Mouse (Mus musculus) kidney, embryonic 15.5 days (tissue): ENCODE measurements at regions not wholly inside any gene's neighbourhood (a gene's known extent, or its start where the extent isn't known, plus 50 kb on each side); places are given as distances from the start of the nearest gene placed in this dataset.

Experiments used
- ATAC-seq: fragments of 200-750 bp; cut with Nextera tagmentation; replicated peaks from 2 replicates; pipeline ENCODE4 v1.8.0; 2017; ENCODE audit warnings: moderate TSS enrichment; ENCODE audit not compliant: low FRiP score
- H3K27ac ChIP-seq: fragments of 300-500 bp; sonication (generic); 2 replicates; pipeline ENCODE4 v1.5.1; 2015; ENCODE audit warnings: mild to moderate bottlenecking, inconsistent platforms
- H3K27me3 ChIP-seq: fragments of 300-500 bp; sonication (generic); 2 replicates; pipeline ENCODE4 v1.6.1; 2015; ENCODE audit warnings: inconsistent platforms
- H3K36me3 ChIP-seq: fragments of 300-500 bp; sonication (generic); 2 replicates; pipeline ENCODE4 v1.6.1; 2015; ENCODE audit warnings: inconsistent platforms
- H3K4me1 ChIP-seq: fragments of 300-500 bp; sonication (generic); 2 replicates; pipeline ENCODE4 v1.6.1; 2015; ENCODE audit warnings: inconsistent platforms
- H3K4me2 ChIP-seq: fragments of 300-500 bp; sonication (generic); 2 replicates; pipeline ENCODE4 v1.6.1; 2015; ENCODE audit warnings: moderate library complexity, mild to moderate bottlenecking, inconsistent platforms
- H3K4me3 ChIP-seq: fragments of 300-500 bp; sonication (generic); replicated peaks from 2 replicates; pipeline ENCODE4 v1.5.1; 2015; ENCODE audit warnings: mild to moderate bottlenecking, inconsistent platforms
- H3K9ac ChIP-seq: fragments of 300-500 bp; sonication (generic); 2 replicates; pipeline ENCODE4 v1.6.1; 2015; ENCODE audit warnings: mild to moderate bottlenecking, inconsistent platforms
- H3K9me3 ChIP-seq: fragments of 300-500 bp; sonication (generic); replicated peaks from 2 replicates; pipeline ENCODE4 v1.6.1; 2016; ENCODE audit warnings: inconsistent platforms
- WGBS: fragments of 180-500 bp; shearing (Covaris S2); methylation state at CpG from one replicate; pipeline ENCODE4 v1.1.7; 2015; ENCODE audit warnings: mixed read lengths; 5-methylcytosine and 5-hydroxymethylcytosine counted together

- H3K27me3 ChIP-seq = no peaks in the 10 kb centered on the region
- no peaks in the 10 kb centered on the region for H3K4me1 ChIP-seq
- ATAC-seq = no peak
- H3K36me3 ChIP-seq = no peaks in the 10 kb centered on the region
- 85% methylated on average over 5 of the region's 5 CpGs for WGBS
- no peak overlapping the region for H3K9ac ChIP-seq
- H3K4me3 ChIP-seq = no peak overlapping the region
- H3K4me2 ChIP-seq = no peak overlapping the region
- H3K9me3 ChIP-seq = no peaks in the 10 kb centered on the region
- no peak overlapping the region for H3K27ac ChIP-seq
Measured at GRCm38 (mm10) chr11:44052481-44052880, 151.5 kb upstream of the Adra1b start.

DNA sequence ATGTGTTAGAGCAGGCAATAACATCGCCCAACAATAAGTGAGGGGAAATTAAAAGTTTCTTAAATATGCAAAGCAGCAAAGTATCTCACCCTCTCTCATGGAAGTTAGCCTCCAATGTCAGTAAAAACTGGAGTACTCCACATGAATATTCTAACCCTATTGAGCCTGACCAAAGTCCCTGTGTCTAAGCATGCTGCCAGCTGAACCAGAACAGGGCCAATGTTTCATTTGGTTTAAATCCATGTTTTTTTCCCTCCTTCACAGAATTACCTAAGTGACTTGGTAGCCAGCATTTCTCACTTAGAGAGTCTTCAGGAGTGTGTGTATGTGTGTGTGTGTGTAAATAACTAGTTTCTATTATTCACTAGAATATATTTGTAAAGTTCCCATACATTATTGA, 161.4 kb upstream of the Adra1b start:
- 94% methylated on average over 1 of the region's 1 CpGs for WGBS
- Histone ChIP-seq H3K4me2 (no peak overlapping the region), H3K9ac (no peak overlapping the region), H3K9me3 (no peaks in the 10 kb centered on the region), H3K27me3 (no peaks in the 10 kb centered on the region), H3K36me3 (no peaks in the 10 kb centered on the region), H3K4me1 (peaks cover 3% of the 10 kb centered on the region; the same call in 1 of the 2 replicates), H3K27ac (no peak overlapping the region), H3K4me3 (no peak overlapping the region)
- ATAC-seq = no peak

GRCm38 (mm10) chr11:44066176-44066575, 165.2 kb upstream of the Adra1b start:
- Histone ChIP-seq H3K4me3 (no peak overlapping the region), H3K4me2 (no peak overlapping the region), H3K36me3 (no peaks in the 10 kb centered on the region), H3K27ac (no peak overlapping the region), H3K4me1 (no peaks in the 10 kb centered on the region), H3K9ac (no peak overlapping the region), H3K9me3 (no peaks in the 10 kb centered on the region), H3K27me3 (no peaks in the 10 kb centered on the region)
- WGBS = 85% methylated on average over 2 of the region's 2 CpGs
- ATAC-seq = no peak

DNA sequence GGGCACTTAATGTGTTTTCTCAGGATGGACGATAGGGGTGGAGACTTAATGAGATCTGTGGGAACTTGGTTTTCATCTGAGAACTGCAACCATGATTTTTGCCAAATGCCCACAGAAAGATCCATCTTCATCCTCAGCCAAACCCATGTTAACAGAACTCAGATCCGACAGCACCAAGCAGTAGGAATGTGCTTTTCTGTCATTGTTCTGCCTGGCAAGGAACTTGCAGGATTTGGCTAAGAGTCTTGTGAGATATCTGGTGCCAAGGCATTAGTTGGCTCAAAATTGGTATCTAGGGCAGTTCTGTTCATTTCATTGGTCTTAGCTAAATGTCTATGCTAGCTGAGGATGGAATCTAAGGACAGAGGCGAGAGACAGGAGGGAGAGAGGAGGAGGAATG, 182.7 kb upstream of the Adra1b start:
- Histone ChIP-seq H3K36me3 (no peaks in the 10 kb centered on the region), H3K4me2 (no peak overlapping the region), H3K4me3 (no peak overlapping the region), H3K9me3 (no peaks in the 10 kb centered on the region), H3K4me1 (no peaks in the 10 kb centered on the region), H3K27ac (no peak overlapping the region), H3K9ac (no peak overlapping the region), H3K27me3 (no peaks in the 10 kb centered on the region)
- ATAC-seq = no peak
- WGBS = 83% methylated on average over 3 of the region's 3 CpGs

- Histone ChIP-seq H3K27me3 (no peaks in the 10 kb centered on the region), H3K4me2 (no peak overlapping the region), H3K4me1 (no peaks in the 10 kb centered on the region), H3K9ac (no peak overlapping the region), H3K27ac (no peak overlapping the region), H3K9me3 (no peaks in the 10 kb centered on the region), H3K36me3 (no peaks in the 10 kb centered on the region), H3K4me3 (no peak overlapping the region)
- no peak for ATAC-seq
- 63% methylated on average over 2 of the region's 2 CpGs for WGBS
Measured at GRCm38 (mm10) chr11:44086951-44087350, 185.9 kb upstream of the Adra1b start.

GRCm38 (mm10) chr11:44089514-44089913, 188.5 kb upstream of the Adra1b start:
- Histone ChIP-seq H3K4me2 (no peak overlapping the region), H3K9ac (no peak overlapping the region), H3K36me3 (no peaks in the 10 kb centered on the region), H3K27me3 (no peaks in the 10 kb centered on the region), H3K4me1 (no peaks in the 10 kb centered on the region), H3K27ac (no peak overlapping the region), H3K4me3 (no peak overlapping the region), H3K9me3 (no peaks in the 10 kb centered on the region)
- no peak for ATAC-seq
- WGBS = 92% methylated on average over 9 of the region's 9 CpGs

GRCm38 (mm10) chr11:44095280-44095679, 194.3 kb upstream of the Adra1b start:
- peak; percentile 77 for ATAC-seq
- no peaks in the 10 kb centered on the region for H3K9me3 ChIP-seq
- 37% methylated on average over 4 of the region's 4 CpGs for WGBS
- H3K4me1 ChIP-seq = no peaks in the 10 kb centered on the region
- no peaks in the 10 kb centered on the region for H3K36me3 ChIP-seq
- no peaks in the 10 kb centered on the region for H3K27me3 ChIP-seq
- no peak overlapping the region for H3K9ac ChIP-seq
- H3K27ac ChIP-seq = no peak overlapping the region
- H3K4me3 ChIP-seq = no peak overlapping the region
- H3K4me2 ChIP-seq = no peak overlapping the region

- H3K4me3 ChIP-seq = no peak overlapping the region
- ATAC-seq = no peak
- H3K9ac ChIP-seq = no peak overlapping the region
- no peak overlapping the region for H3K27ac ChIP-seq
- WGBS = 74% methylated on average over 5 of the region's 5 CpGs
- H3K4me2 ChIP-seq = no peak overlapping the region
- no peaks in the 10 kb centered on the region for H3K27me3 ChIP-seq
- no peaks in the 10 kb centered on the region for H3K36me3 ChIP-seq
- H3K4me1 ChIP-seq = no peaks in the 10 kb centered on the region
- H3K9me3 ChIP-seq = no peaks in the 10 kb centered on the region
Measured at GRCm38 (mm10) chr11:44103188-44103840, 202.3 kb upstream of the Adra1b start.

DNA sequence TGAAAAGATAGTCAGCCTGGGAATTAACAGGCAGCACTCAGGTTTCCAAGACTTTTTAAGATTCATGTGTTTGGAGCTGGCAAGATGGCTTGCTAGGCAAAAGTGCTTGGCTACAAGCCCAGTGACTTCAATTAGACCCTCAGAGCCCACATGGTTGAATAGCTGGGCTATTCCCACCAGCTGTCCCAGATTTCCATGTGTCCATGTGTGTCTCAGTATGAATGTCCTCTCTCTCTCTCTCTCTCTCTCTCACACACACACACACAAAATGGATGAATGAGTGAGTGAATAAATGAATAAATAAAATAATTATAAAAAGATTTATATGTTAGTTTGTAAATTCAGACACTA, 202.8 kb upstream of the Adra1b start:
- Histone ChIP-seq H3K9ac (no peak overlapping the region), H3K4me3 (no peak overlapping the region), H3K27me3 (no peaks in the 10 kb centered on the region), H3K36me3 (no peaks in the 10 kb centered on the region), H3K4me2 (no peak overlapping the region), H3K4me1 (no peaks in the 10 kb centered on the region), H3K27ac (no peak overlapping the region), H3K9me3 (no peaks in the 10 kb centered on the region)
- no peak for ATAC-seq

DNA sequence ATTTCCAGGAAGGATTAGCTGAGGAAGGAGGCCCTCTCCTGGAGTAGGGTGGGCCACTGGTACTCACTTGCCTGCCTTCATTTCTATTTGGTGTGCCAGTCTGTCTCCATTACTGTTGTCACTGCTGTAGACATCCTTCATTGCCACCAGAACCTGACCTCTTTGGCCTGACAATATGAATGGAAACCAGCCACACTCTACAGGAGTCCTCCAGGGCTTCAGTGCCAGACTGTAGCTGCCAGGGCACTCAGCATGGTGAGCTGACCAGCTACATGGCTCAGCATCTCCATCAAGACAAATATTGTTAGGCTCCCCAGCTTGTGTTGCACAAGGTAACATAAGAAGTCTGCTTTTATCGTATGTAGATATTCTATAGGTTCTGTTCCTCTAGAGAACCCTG, 205.2 kb upstream of the Adra1b start:
- Histone ChIP-seq H3K9me3 (no peaks in the 10 kb centered on the region), H3K27ac (no peak overlapping the region), H3K4me2 (no peak overlapping the region), H3K27me3 (no peaks in the 10 kb centered on the region), H3K4me3 (no peak overlapping the region), H3K4me1 (no peaks in the 10 kb centered on the region), H3K9ac (no peak overlapping the region), H3K36me3 (no peaks in the 10 kb centered on the region)
- no peak for ATAC-seq
- WGBS = 84% methylated on average over 1 of the region's 1 CpGs

DNA sequence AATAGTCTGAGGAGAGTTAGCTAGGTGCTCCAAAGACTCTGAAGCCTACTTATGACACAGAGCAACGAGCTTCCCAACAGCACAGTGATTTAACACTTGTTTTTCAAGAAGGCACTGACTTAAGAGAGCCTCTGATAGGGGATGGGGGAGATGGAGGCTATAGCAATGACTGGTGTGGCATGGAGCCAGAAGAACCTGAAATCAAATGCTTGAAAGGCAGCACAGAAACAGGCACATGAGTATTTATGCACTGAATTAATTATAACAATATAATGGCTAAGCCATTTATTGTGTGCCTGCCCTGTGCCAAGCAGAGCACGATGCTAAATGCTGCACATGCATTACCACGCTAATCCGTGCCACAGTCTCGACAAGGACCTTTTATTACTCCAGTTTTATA, 210.5 kb upstream of the Adra1b start:
- WGBS = 40% methylated on average over 5 of the region's 5 CpGs
- H3K36me3 ChIP-seq = no peaks in the 10 kb centered on the region
- ATAC-seq = no peak
- no peak overlapping the region for H3K4me2 ChIP-seq
- no peaks in the 10 kb centered on the region for H3K9me3 ChIP-seq
- H3K27me3 ChIP-seq = no peaks in the 10 kb centered on the region
- H3K27ac ChIP-seq = no peak overlapping the region
- no peak overlapping the region for H3K9ac ChIP-seq
- H3K4me1 ChIP-seq = no peaks in the 10 kb centered on the region
- H3K4me3 ChIP-seq = no peak overlapping the region

DNA sequence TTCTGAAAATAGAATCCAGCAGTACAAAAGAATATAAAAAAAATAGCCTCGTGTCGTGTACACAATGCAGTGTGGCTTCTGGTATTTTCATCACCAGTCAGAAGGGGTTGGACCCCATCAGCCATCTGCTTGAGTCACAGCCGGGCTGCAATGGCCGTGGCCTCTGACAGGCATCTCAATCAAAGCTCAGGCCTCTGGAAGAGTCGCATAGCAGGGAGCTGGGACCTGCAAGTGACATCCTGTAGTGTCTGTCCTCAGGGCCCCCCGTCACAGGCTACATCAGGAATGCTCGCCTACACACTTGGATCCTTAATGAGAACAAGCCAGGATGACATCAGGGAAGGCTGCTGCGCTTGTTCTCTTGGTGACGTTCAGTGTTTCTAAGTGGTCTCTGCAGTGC, 226.1 kb upstream of the Adra1b start:
- H3K27ac ChIP-seq = no peak overlapping the region
- no peak overlapping the region for H3K9ac ChIP-seq
- H3K27me3 ChIP-seq = no peaks in the 10 kb centered on the region
- ATAC-seq = no peak
- no peak overlapping the region for H3K4me2 ChIP-seq
- H3K9me3 ChIP-seq = no peaks in the 10 kb centered on the region
- H3K4me1 ChIP-seq = no peaks in the 10 kb centered on the region
- no peak overlapping the region for H3K4me3 ChIP-seq
- H3K36me3 ChIP-seq = no peaks in the 10 kb centered on the region
- WGBS = 61% methylated on average over 9 of the region's 9 CpGs

GRCm38 (mm10) chr11:44128481-44128880, 227.5 kb upstream of the Adra1b start:
- Histone ChIP-seq H3K27ac (no peak overlapping the region), H3K36me3 (no peaks in the 10 kb centered on the region), H3K9ac (no peak overlapping the region), H3K4me3 (no peak overlapping the region), H3K9me3 (no peaks in the 10 kb centered on the region), H3K4me1 (no peaks in the 10 kb centered on the region), H3K27me3 (no peaks in the 10 kb centered on the region), H3K4me2 (no peak overlapping the region)
- 83% methylated on average over 6 of the region's 6 CpGs for WGBS
- ATAC-seq = no peak
